Mouse (Mus musculus): ENCODE measurements around the gene Capn1. TPM values are rescaled to one million over a fixed set of nuclear protein-coding genes. Genes with fewer than 3 reads are reported as not detected.

The Capn1 gene
- total RNA-seq, 4 experiments from 2014 or later = 40.6 to 54.1 (median 47.3) TPM

DNA sequence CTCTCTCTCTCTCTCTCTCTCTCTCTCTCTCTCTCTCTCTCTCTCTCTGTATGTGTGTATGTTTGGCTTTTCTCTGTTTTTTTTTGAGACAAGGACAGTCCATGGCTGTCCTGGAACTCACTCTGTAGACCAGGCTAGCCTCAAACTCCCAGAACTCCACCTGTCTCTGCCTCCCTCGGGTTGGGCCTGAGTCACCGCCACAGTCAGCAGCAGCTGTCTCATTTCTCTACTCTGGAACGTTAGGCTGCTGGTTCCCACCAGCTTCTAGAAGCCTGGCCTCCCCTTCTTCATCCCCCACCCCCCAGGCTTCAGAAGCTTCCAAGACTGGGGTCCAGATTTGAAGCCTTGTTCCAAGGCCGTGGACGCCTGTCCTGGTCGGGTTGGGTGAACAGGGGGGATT lies 26.1 kb downstream of the Capn1 start:
- DNase-seq = no peak

DNA sequence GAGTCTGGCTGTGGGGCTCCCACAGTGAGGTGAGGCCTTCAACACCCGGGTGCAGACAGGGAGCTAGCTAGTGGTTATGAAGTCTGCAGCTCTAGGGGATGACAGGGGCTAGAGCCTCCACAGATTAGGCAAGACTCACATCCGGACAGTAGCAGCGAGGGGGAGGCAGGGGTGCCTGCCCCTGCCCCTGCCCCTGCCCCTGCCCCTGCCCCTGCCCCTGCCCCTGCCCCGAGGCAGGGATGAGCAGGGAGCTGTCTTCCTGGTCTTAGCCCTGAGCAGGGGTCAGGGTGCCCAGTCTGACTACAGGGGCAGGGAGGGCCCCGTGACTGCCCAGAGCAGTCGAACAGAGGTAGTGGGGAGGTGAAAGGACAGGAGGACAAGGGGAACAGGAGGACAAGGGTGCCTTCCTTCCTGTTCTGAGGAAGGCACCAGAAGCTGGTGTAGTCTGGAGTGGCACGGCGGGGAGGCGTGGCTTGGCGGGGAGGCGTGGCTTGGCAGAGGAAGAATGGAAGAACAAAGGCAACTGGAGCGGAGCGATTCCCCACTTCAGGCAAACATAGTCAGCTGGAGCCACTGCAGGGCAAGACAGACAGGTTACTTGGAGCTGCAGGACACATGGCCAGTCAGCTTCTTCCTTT lies 26.8 kb downstream of the Capn1 start:
- DNase-seq = peak; percentile 72

DNA sequence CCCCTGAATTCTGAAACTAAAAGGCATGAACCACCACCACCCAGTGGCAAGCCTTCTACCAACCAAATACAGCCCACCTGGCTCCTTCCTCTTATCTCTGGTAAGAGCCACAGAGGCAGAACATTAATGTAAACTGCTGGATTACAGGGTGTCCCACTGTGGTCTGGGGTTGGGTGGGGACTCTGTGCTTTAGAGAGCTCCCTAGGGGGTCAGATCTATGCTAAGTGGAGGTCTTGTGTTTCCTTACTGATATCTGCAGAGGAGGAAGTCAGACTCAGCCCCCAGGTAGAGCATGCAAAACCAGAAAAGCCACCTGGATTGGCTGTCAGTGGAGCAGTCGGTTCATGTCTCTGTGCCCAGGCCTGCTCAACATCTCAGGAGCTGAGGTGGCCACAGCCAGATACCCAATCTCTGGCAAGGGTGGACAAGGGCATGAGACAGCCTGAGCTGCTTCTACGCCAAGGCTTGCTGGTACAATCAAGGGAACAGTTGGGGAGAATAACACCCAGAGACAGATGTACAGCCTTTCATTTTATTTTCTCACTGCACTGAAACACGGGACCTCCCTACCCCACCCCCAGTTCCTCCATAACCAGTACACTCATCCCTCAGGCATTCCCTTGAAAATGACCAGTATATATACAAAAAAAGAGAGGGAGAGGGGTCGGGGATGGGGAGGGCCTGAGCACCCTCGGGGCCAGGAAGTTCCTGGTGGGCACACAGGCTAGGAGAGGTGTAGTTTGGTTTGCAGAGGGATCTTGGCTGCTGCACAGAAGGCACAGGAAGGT lies 27.5 kb downstream of the Capn1 start:
- DNase-seq = no peak

DNA sequence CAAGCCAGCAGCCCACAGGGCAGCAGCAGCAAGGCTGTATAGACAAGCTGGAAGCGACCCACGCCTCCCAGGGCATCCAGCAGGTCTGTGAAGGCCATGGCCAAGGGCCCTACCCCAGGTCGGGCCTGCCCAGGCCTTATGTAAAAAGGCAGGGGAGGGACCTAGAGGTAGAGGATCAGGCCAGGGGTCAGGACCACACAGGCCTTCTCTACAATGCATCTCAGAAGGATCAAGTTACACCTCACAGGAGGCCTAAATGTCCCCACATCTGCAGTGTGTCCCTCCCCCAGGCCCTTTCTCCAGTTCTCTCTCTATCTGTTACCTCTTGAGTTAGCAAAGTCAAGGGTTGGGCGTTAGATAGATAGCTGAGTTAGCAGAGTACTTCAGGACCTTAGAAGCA lies 29.7 kb downstream of the Capn1 start, which contains the start of gene Slc22a20:
Gene Slc22a20 (minus strand): TSS at position 101 of the 400 bp plus-strand sequence.
- no peak for DNase-seq

DNA sequence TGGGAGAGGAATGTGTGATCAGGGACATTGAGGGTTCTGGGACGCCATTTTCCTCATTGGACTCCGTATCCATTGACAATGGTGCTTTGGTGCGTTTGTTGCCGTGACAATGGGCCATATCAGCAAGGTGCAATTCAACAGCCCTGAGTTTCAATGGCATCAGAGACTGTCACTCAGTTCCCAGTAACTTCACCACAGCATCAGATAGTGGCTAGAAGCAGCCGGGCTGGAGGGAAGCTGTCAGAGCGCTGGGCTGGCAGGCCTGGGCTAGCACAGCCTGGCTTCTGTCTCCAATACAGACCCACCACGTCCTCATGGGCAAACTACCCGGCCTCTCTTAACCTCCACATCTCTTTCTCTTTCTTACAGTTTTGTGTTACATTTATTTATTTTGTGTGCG lies 35.2 kb downstream of the Capn1 start:
- no peak for DNase-seq

DNA sequence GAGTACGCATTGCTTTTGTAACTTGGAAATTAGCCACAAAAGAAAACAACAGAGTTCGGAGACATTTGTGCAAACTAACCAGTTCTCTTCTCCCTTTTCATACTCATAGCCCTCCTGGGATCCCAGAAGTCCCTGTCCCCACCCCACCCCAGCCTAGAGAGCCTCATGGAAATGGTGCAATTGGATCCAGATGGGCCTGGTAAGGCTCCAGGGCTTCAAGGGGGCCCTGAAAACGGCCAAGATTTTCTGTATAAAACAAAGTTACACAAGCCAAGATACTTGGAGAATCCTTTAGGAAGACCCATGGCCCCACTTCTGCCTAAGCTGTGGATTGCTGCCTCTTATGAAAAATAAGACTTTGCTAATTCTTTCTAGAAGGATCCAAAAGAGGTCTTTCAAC lies 38.0 kb downstream of the Capn1 start:
- DNase-seq = no peak

DNA sequence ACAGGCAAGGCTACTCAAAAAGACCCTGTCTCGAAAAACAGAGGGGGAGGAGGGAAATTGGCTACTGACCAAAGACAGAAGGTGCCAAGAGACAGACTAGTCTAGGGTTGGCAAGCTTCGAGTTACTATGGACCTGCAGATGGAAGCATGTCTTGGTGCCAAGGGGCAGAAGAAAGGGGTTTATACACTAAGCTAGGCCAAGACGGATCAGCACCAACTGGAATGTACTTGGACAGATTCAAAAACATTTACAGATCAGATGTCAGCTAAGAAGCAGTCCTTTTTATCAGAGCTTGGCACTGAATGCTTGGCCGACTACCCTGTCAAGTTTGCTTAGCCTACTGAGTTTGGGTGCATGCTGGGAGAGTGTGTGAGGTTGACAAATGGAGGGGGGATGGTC lies 40.0 kb downstream of the Capn1 start:
- DNase-seq = no peak

DNA sequence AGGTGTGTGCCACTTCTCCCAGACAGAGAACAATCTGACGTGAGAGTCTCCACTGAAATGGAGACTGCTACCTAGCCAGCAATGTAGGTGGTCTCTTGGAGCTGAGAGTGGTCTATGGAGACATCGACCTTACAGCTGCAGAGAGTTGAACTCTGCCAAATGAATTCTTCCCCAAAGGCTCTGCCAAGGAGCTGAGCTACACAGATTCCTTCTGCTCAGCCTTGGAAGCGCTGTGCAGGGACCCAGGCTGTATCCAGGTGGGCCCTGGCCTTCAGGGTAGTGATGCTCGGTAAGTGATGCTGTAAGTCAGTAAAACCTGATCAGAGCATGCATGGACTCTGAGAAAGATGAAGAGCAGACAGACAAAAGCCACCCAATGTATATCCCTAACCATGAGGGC lies 40.6 kb downstream of the Capn1 start:
- no peak for DNase-seq

DNA sequence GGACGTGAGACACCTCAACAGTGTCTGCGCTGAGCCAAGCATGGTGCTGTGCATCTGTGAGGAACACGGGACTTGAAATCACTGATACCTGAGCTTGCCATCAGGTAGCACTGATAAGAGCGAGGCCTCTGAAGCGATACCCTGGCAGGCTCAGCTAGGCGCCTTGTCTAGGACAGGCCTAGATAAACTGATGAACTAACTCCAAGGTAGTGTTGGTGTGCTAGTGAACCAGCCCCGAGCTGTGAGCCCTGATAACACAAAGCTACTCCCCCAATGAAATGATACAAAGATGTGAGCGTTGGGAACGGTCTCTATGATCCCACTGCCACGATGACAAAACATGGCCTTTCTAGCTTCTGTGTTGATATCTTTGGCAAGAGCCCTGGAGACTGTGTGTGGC lies 48.0 kb downstream of the Capn1 start:
- DNase-seq = no peak

DNA sequence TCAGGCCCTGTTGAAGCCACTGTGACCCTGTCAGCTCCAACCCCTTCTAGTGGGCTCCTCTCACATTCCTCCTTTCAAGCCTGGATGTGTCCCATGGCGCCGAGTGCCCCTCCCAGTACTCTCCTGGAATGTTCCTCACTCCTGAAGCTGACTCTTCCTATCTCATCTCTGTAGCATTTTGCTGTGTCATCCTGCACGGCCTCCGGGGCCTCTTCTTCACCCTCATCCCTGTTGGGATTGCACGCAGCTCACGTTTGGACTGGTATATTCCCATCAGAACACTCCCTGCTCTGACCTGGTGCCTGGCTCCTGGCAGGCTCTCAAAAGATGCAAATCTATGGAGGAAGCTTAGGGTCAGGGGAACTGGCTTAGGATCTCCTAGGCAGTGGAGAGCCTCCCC lies 48.9 kb downstream of the Capn1 start:
- DNase-seq = no peak

DNA sequence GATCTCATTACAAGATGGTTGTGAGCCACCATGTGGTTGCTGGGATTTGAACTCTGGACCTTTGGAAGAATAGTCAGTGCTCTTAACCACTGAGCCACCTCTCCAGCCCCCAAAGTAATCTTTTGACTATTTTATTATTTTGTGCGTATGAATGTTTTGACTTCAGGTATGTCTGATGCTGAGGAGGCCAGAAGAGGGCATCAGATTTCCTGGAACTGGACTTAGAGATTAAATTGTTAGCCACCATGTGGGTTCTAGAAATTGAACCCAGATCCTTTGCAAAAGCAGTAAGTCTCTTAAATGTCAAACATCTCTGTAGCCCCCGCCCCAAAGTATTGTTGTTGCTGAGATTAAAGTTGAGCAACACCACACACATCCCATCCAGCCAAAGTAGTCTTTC lies 49.8 kb downstream of the Capn1 start:
- no peak for DNase-seq

DNA sequence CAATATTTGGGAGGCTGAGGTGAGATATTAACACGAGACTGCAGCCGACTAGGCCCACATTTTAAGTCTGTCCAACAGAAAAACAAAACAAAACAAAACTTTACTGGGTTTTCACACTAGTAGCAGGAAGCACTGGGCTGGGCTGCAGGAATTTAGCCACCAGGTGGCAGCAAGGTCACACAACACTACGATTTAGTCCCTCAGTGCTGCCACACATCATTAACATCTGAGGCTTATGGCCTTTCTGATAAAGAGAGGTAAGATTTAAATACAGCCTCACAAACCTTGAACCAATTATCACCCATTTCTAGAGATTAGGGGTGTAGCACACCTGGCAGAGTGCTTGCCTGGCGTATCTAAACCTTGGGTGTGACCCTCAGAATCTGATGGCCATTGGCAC lies 50.4 kb downstream of the Capn1 start:
- no peak for DNase-seq

DNA sequence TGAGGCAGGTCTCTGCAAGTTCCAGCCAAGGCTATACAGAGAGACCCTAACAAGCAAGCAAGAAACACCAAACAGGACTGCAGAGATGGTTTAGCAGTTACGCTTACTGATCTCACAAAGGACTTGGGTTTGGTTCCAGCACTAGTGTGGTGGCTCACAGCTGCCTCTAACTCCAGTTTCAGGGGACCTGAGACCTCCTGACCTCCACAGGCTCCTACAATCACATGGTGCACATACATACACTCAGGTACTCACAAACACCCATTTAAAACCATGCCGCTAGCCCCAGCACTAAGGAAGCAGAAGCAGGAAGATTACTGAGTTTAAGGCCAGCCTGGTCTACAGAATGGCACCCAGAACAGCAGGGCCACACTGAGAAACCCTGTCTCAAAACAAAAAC lies 50.9 kb downstream of the Capn1 start:
- DNase-seq = no peak

DNA sequence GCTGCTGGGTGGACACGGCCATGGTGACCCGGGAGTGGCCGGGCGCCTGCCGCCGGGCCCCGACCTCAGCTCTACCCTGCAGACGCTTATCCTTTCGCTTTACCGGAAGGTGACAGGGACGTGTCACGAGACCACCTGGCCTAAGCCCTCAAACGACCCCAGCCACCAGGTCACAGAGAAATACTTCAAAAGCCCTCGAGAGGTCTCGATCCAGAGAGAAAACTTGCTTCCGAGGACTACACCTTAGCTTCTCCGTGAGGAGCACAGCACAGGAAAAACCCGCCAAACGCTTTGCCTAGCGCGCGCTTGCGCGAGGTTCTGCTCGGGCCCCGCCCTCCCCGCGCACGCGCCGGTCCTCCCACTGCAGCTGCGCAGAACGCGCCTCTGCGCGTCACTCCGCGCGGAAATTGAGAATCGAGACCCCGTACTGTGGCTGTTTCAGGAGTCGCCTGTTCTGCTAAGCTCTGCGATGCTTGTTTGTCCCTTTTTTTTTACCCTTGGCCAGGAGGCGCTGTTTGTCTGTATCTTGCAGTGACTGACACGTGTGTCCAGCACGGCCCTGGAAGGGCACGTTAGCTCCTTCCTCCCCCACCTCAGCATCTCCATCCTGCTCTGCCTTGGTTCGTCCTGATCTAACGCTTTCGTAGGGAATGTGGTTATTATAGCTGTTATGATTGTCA lies 51.7 kb downstream of the Capn1 start, which contains the start of gene Pola2:
Gene Pola2 (minus strand): TSS at position 320 of the 680 bp plus-strand sequence.
- DNase-seq = peak; percentile 78

DNA sequence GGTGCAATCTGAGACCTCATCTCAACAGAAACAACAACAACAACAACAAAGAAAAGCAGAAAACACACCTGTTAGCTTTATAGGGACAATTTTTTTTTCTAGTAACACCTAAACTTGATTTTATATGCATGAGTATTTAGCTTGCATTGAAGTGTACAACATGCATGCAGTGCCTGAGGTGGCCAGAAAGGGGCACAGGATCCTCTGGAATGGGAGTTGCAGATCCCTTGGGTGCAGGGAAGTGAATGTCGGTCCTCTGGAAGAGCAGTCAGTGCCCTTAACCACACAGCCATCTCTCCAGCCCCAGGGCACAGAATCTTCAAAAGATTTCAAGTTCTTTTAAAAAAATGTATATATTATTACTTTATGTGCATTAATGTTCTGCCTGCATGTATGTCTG lies 53.0 kb downstream of the Capn1 start:
- no peak for DNase-seq

DNA sequence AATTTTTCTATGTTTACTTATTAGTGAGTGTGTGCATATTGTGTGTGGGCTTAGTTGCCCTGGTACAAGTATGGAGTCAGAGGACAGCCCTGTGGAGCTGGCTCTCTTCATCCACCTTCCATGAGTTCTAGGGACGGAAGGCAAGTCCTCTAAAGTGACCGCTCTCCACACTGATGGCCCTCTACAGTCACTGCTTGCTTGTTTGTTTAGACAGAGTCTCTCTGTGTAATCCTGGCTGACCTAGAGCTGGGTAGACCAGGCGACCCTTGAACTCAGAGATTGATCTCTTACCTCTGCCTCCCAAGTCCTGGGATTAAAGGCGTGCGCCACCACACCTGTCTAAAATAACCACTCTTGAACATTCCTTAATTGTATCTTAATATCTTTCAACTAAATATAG lies 58.3 kb downstream of the Capn1 start:
- no peak for DNase-seq

DNA sequence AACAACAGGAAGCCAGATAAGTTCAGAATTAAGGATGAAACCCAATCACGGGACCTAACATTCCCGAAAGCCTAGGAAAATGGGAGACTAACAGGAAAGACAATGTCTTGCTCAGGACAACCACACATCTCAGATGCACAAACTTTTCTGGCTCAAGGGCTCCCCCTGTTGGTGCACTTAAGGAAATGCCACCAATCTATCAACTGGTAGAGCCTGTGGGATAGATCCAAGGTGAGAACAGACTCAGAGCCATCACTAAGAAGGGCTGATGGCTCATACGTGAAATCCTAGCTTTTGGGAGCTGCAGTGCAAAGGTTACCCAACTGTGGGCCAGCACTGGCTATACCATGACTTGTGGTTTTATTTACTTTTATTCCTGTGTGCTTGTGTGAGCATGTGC lies 59.0 kb downstream of the Capn1 start:
- peak; percentile 79 for DNase-seq

DNA sequence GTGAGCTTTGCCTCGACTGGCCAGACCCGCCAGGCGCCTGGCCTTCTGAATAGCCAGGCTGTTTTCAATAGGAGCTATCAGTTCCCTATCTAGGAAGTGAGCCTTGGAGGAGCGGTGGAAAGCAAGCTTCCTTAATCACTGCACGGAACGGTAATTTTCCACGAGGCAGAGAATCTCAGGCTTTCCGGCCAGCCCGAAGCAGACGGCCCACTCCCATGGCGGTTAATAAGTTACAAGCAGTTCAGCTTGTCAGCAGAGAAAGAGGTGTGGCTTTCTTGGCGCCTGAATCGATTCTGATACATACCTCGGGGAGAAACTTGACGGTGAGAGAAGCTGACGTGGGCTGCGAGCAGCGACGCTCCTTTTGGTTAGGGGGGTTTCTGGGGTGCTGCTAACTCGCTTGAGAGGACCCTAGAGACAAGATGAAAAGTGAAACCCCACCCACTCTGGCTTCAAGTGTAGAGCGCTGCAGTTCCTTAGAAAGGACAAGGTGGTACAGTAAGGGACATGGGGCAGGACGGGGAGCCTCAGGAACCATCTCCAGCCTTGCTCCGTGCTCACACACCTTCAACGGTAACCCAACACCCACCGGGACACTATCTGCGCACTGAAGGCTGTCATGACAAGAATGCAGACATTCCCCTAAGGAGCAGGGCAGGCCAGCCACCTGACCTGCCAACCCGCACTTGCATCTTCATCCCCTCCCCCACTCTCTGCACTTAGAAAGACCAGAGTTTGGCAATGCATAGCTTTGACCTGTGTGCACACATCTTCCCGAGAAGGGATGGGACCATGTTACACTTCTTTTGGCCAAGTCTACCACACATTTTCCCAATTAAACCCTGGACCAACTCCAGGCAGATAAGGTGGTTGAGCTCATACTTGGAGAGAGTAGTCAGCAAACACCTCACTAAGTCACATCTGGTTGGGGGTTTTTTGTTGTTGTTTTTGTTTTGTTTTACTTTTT lies 59.7 kb downstream of the Capn1 start:
- no peak for DNase-seq

DNA sequence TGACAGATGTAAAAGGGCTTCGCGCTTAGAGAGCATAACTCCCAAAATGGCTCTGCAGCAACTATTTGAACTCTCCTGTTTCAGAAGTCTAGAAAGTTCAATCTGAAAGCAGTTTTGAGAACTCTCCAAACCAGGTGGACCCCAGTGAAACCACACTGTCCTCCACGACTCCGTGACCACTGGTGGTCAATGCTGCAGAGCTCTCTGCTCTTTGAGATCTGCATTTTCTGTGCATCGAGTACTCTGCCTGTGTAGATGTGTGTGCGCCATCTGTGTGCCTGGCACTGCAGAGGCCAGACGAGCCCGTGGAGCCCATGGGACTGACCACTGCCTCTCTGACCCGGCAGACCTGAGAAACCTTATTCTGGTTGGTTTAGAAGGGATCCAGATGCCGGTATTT lies 60.8 kb downstream of the Capn1 start:
- no peak for DNase-seq

DNA sequence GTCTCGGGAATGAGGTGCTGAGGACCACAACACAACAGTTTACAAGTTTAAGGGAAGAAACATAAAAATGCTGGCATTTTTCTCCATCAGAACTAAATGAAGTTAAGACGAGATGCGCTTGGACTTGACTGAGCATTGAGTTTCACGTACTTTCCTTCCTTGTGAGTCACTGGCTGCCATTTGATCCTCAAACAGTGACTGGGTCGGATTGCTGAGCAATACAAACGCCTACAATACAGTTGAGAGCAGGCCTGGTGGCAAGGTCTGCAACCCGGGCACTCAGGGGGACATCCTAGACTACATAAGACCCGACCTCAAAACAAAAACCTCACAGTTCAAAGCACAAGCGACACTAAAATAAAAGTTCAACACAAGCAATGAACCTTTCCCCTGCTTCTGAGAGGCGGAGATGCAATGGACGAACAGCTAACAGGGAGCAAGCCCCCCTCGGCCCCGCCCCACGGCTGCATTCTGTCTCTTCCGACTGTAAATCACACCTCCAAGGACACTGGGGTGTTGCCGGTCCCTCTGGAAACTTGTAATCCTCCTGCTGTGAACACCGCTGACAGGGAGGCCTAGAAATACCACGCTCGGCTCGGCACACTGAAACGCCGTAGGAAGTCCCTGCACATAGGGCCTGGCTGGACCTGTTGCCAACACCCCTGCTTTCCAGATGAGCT lies 61.5 kb downstream of the Capn1 start:
- no peak for DNase-seq

DNA sequence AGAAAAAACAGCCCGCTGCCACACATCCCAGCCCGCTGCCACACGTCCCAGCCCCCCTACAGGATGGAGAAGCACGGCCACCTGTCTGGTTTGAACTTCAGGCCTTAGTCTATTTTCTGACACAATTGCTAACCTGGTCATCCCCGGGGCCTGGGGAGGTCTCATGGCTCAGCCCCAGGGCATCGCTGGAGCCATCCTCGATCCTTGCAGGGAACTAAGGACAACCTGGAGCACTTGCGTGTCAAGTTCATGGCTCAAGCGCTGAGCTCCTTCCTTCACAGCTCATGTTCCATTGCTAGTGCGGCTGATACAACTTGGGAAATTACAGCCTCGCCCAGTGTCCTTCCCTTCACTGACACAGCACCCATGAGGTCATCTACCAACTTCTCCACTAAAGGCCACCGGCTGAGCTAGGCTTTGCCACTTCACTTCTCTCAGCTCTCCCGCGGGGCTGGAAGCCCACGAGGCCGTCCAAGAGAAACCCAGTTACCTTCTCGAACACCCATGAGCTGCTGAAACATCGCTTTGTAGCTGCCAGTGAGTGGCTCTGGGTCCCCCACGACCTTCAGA lies 62.4 kb downstream of the Capn1 start:
- no peak for DNase-seq

Data from adrenal gland, adult 8-10 months (tissue).